Mouse (Mus musculus): Measurements from ENCODE around the gene Gm10563. TPM values are rescaled to one million over a fixed set of nuclear protein-coding genes. Genes with fewer than 3 reads are reported as not detected.

The Gm10563 gene
- polyA plus RNA-seq, 1 experiment from 2014 or later = not detected

DNA sequence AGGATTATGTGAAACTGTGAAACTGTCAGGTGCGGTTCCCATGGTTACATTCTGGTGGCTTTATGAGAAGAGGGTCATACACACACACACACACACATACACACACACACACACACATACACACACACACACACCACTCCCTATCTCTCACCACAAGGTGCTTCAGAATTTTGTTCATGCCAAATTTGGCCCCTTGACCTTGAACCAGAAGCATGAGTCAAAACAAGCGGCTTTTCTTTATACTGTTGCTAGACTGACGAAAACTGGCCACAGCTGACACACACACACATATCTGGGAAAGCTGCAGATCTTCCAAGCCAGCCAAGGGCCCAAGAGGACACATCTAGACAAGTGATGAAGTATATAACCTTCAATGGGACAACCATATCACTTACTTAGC, 49.4 kb downstream of the Gm10563 start:
- H3K4me2 ChIP-seq = no peak overlapping the region
- no peak for DNase-seq
- no peak overlapping the region for H3K9ac ChIP-seq
- ATAC-seq (ENCODE audit: low read depth) = no peak
- no peak overlapping the region for H3K4me3 ChIP-seq (replicated peaks)
- H3K27ac ChIP-seq = 0 out of 2 replicates have a peak overlapping the region, but pooled peaks have one; percentile 14
- no peaks in the 10 kb centered on the region for H3K27me3 ChIP-seq
- H3K9me3 ChIP-seq (replicated peaks) = no peaks in the 10 kb centered on the region
- H3K4me1 ChIP-seq (replicated peaks) = peaks cover 46% of the 10 kb centered on the region
- peaks cover 5% of the 10 kb centered on the region; the same call in 1 of the 2 replicates for H3K36me3 ChIP-seq
- 67% methylated on average over 3 of the region's 3 CpGs for WGBS (ENCODE audit: insufficient replicate concordance)

DNA sequence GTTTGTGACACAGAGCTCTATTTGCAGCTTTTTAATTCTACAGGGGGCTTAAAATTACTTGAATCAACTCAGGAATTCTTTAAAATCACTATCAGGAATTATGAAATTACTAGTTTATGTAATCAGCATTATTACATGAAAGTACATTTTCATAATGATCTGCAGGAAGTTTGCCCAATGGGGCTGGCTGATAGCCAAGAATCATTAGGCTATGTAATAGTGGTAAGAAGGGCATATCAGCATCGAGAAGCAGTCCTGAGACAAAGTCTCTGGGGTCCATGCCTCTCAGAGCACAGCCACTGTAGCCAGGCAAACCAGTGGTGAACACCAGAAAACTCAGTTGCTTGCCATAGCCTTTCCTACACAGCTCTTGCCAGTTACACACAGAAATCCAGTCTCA, 51.4 kb downstream of the Gm10563 start:
- Histone ChIP-seq H3K27ac (no peak overlapping the region), H3K27me3 (no peaks in the 10 kb centered on the region), H3K4me2 (no peak overlapping the region), H3K9me3 (replicated peaks) (no peaks in the 10 kb centered on the region), H3K9ac (no peak overlapping the region), H3K4me3 (replicated peaks) (no peak overlapping the region), H3K36me3 (peaks cover 24% of the 10 kb centered on the region), H3K4me1 (replicated peaks) (peaks cover 30% of the 10 kb centered on the region)
- no peak for DNase-seq
- 41% methylated on average over 1 of the region's 1 CpGs for WGBS (ENCODE audit: insufficient replicate concordance)
- ATAC-seq (ENCODE audit: low read depth) = no peak

DNA sequence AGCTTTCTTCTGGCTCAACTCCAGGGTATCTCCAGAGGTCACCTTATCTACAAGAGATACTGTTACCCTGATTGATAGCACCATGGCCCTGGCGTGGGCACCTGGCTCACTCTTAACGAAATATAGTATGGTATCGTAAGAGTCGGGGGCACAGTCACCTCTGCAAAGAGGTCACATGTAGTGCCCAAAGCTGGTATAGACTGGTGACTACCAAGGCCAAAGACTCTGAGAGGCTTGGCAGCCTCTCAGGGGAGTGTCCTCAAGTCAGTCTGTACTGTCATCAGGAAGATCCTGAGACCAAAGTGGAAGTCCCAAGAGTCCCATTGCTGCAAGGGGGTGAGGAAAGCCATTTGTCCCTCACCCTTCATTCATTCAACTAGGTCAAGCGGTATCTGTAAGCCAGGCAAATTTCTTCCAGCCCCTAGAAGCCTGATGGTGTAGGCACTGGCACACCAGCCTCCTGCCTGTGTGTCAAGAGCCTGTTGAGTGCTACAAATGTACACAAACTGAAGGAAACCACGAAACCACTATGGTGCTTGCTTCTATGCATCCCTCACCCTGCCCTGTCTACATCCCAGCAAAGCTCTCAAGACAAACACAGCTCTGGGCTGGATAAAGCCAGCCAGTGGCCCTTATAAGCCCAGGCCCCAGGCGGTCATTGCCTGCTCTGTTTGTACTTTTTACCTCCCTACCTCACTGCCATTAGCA, 54.0 kb downstream of the Gm10563 start:
- H3K9me3 ChIP-seq (replicated peaks) = no peaks in the 10 kb centered on the region
- H3K36me3 ChIP-seq = peaks cover 49% of the 10 kb centered on the region
- no peak overlapping the region for H3K27ac ChIP-seq
- peaks cover 7% of the 10 kb centered on the region for H3K4me1 ChIP-seq (replicated peaks)
- ATAC-seq (ENCODE audit: low read depth) (0 out of 2 replicates have a peak, but pooled peaks have one; percentile 19), DNase-seq (no peak)
- H3K9ac ChIP-seq = no peak overlapping the region
- WGBS (ENCODE audit: insufficient replicate concordance) = 54% methylated on average over 7 of the region's 7 CpGs
- no peak overlapping the region for H3K4me3 ChIP-seq (replicated peaks)
- no peak overlapping the region for H3K4me2 ChIP-seq
- no peaks in the 10 kb centered on the region for H3K27me3 ChIP-seq

DNA sequence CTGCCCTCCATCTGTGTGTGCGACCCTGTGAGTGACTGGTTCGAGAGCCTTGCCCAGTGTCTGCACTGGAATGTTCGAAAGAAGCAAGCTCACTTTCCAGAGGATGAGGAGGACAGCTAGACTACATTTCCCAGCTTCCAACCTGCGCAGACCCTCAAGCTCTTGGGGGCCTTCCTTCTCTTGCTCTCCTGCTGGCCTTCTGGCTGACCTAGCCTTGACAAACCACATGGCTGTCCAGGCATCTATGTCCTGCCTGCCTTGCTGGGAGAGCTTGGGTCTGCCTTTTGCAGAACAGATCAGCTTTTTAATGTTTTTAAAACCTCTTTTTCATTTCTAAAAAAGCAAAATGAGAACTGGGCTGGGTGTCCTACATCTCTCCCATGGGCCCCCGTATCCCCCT, 55.9 kb downstream of the Gm10563 start:
- Histone ChIP-seq H3K27me3 (no peaks in the 10 kb centered on the region), H3K9me3 (replicated peaks) (no peaks in the 10 kb centered on the region), H3K27ac (no peak overlapping the region), H3K9ac (no peak overlapping the region), H3K36me3 (peaks cover 67% of the 10 kb centered on the region), H3K4me1 (replicated peaks) (no peaks in the 10 kb centered on the region), H3K4me3 (replicated peaks) (no peak overlapping the region), H3K4me2 (no peak overlapping the region)
- no peak for ATAC-seq (ENCODE audit: low read depth)
- no peak for DNase-seq
- 85% methylated on average over 5 of the region's 5 CpGs for WGBS (ENCODE audit: insufficient replicate concordance)

DNA sequence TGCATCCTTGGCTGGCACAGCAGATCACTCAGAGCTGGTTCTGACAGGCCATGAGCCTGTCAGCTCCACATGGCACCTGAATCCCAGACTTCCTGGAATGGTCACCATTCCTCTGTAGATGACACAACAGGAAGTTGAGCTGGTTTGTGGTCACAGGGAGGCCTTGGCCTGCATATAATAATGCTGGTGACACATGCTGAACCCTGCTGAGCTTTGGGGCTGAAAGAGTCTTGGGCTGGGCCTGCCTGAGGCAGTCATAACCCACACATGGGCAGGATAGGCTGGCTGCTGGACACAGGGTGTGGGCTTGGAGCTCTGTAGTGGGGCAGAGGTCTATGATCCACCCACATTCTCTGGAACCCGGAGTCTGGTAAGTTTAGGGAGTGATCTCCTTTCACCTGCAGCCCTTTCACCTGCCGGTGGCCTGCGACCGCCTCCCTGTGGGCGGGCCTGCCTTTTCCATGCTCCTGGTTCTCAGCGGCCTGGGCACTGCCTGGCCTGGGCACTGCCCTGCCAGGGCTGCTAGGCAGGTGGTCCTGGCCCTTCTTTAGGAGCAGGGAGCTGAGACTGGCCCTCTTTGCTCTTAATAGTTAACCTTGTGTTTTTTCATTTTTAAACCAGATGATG, 62.8 kb downstream of the Gm10563 start:
- peaks cover 15% of the 10 kb centered on the region for H3K4me1 ChIP-seq (replicated peaks)
- 74% methylated on average over 6 of the region's 6 CpGs for WGBS (ENCODE audit: insufficient replicate concordance)
- H3K4me3 ChIP-seq (replicated peaks) = no peak overlapping the region
- no peak overlapping the region for H3K4me2 ChIP-seq
- no peaks in the 10 kb centered on the region for H3K9me3 ChIP-seq (replicated peaks)
- H3K27me3 ChIP-seq = no peaks in the 10 kb centered on the region
- peaks cover 75% of the 10 kb centered on the region for H3K36me3 ChIP-seq
- 0 out of 2 replicates have a peak, but pooled peaks have one; percentile 15 for ATAC-seq (ENCODE audit: low read depth)
- H3K9ac ChIP-seq = no peak overlapping the region
- H3K27ac ChIP-seq = no peak overlapping the region
- DNase-seq = no peak

DNA sequence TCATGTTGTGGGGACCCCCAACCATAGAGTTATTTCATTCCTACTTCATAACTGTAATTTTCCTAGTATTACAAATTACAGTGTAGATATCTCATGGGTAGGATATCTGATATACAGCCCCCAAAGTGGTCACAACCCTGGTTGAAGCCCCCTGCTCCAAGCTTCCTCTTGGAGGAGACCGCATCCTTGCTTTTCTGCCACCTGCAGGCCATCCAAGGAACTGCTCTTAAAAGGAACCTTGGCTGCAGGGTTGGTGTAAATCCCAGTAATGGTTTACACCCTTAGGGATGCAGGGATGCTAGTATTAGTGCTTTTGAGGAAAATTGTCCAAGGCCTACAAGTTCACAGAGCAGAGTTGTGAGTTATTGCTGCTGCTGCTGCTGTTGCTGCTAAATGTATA, 64.8 kb downstream of the Gm10563 start:
- H3K4me1 ChIP-seq (replicated peaks) = peaks cover 17% of the 10 kb centered on the region
- no peak overlapping the region for H3K4me2 ChIP-seq
- no peaks in the 10 kb centered on the region for H3K27me3 ChIP-seq
- no peak overlapping the region for H3K4me3 ChIP-seq (replicated peaks)
- peaks cover 70% of the 10 kb centered on the region for H3K36me3 ChIP-seq
- H3K9me3 ChIP-seq (replicated peaks) = no peaks in the 10 kb centered on the region
- WGBS (ENCODE audit: insufficient replicate concordance) = 55% methylated on average over 1 of the region's 1 CpGs
- no peak overlapping the region for H3K27ac ChIP-seq
- ATAC-seq (ENCODE audit: low read depth) (no peak), DNase-seq (no peak)
- H3K9ac ChIP-seq = no peak overlapping the region

DNA sequence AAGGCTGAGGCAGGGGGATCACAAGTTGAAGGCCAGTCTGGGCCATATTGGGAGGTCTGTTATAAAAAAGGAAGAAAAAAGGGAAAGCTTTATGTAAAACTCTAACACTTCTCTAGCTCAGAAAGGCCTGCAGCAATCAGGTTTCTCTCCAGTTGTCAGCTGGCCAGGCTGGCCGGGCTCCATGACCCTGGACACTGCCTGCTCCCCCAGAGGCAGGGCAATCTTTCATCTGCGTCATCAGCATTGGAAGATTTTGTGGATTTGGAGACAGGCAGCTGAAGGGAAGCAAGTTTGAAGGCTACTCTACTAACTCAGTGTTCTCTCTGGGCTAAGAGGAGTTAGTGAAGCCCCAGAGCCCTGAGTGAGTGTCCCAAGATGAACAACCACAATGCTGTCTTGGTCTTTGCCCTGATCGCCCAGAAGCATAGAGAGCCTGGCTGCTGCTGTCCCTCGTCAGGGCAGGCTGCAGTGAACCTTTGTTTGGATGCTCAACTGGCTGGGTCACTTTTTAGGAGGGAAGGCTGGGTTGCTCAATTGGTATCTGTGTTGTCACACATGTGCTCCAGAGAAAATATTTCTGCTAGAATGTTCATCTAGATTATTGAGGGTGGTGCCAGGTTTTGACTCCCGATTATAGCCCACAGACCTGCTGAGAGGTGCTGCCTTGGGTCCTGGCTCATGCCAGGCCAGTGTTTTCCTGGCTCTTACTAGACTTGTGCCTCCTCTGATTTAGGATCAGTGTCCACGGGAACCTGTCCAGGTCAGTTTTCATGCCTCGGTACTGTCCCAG, 66.7 kb downstream of the Gm10563 start:
- H3K27ac ChIP-seq = 0 out of 2 replicates have a peak overlapping the region, but pooled peaks have one; percentile 27

DNA sequence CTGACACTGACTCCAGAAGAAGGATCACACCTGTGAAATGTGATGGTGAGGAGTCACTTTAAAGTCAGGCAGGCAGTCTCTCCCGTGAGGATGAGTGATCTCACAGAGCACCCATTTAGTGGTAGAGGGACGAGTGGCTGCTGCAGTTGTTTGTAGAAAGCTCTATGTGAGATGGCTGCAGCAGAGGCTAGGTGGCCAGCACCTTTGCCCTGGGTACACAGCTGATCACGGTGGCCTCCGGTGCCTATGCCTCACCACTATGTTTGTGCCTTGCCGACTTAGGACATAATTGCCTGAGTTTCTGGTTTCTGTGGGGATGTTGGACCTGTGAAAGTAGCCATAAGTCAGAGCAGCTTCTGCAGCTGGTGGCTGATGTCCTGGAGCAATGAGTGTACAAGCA, 67.5 kb downstream of the Gm10563 start:
- no peak overlapping the region for H3K4me3 ChIP-seq (replicated peaks)
- no peak overlapping the region for H3K4me2 ChIP-seq
- ATAC-seq (ENCODE audit: low read depth) = no peak
- no peak for DNase-seq
- no peak overlapping the region for H3K9ac ChIP-seq
- H3K27ac ChIP-seq = 0 out of 2 replicates have a peak overlapping the region, but pooled peaks have one; percentile 7
- H3K9me3 ChIP-seq (replicated peaks) = no peaks in the 10 kb centered on the region
- no peaks in the 10 kb centered on the region for H3K27me3 ChIP-seq
- H3K36me3 ChIP-seq = peaks cover 47% of the 10 kb centered on the region
- WGBS (ENCODE audit: insufficient replicate concordance) = 68% methylated on average over 5 of the region's 5 CpGs
- peaks cover 38% of the 10 kb centered on the region for H3K4me1 ChIP-seq (replicated peaks)

More for the DNA sequence above, 66.7 kb downstream of the Gm10563 start:
- no peak for DNase-seq
- Histone ChIP-seq H3K9ac (no peak overlapping the region), H3K4me1 (replicated peaks) (peaks cover 32% of the 10 kb centered on the region), H3K9me3 (replicated peaks) (no peaks in the 10 kb centered on the region), H3K4me2 (no peak overlapping the region), H3K27me3 (no peaks in the 10 kb centered on the region), H3K36me3 (peaks cover 51% of the 10 kb centered on the region), H3K4me3 (replicated peaks) (no peak overlapping the region)
- 72% methylated on average over 7 of the region's 7 CpGs for WGBS (ENCODE audit: insufficient replicate concordance)
- ATAC-seq (ENCODE audit: low read depth) = no peak

DNA sequence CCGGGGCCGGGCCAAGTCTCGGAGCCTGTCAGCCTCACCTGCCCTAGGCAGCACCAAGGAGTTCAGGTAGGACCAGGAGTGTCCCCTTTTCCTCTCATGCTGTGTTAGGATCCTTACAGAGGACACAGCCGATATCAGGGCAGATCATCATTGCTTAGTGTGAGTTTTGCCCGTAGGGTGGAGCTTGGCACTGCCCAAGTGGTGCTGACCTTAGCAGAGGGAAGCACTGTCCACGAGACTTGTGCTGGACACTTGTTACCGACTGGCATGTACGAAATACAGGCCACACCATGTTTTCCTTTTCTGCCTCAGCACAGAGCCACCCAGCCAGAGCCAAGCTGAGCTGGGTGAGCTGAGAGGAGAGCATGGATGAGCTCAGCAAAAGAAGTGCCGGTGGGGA, 68.1 kb downstream of the Gm10563 start:
- Histone ChIP-seq H3K4me3 (replicated peaks) (no peak overlapping the region), H3K27me3 (no peaks in the 10 kb centered on the region), H3K9me3 (replicated peaks) (no peaks in the 10 kb centered on the region), H3K27ac (0 out of 2 replicates have a peak overlapping the region, but pooled peaks have one; percentile 7), H3K9ac (no peak overlapping the region), H3K4me1 (replicated peaks) (peaks cover 41% of the 10 kb centered on the region), H3K4me2 (no peak overlapping the region), H3K36me3 (peaks cover 42% of the 10 kb centered on the region)
- WGBS (ENCODE audit: insufficient replicate concordance) = 84% methylated on average over 9 of the region's 9 CpGs
- ATAC-seq (ENCODE audit: low read depth) = no peak
- no peak for DNase-seq

DNA sequence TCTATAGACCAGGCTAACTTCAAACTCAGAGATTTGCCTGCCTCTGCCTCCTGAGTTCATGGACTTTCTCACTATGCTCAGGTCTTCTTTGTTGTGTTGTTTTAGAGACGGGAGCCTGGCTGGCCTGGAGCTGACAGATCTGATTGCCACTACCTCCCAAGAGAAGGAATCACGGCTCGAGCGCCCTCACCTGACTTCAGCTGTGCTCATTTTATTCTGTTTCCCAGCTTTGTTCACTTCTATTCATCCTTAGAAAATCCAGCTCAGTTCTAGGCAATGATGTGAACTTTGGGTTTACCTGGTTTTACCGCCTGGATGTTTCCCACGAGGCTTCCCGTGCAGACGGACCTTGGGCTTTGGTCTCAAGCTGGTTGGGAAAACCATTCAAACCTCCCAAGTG, 69.7 kb downstream of the Gm10563 start:
- ATAC-seq (ENCODE audit: low read depth) (no peak), DNase-seq (no peak)
- Histone ChIP-seq H3K36me3 (peaks cover 37% of the 10 kb centered on the region), H3K9ac (no peak overlapping the region), H3K27ac (no peak overlapping the region), H3K27me3 (no peaks in the 10 kb centered on the region), H3K4me3 (replicated peaks) (no peak overlapping the region), H3K4me2 (no peak overlapping the region), H3K9me3 (replicated peaks) (no peaks in the 10 kb centered on the region), H3K4me1 (replicated peaks) (peaks cover 54% of the 10 kb centered on the region)
- WGBS (ENCODE audit: insufficient replicate concordance) = 81% methylated on average over 8 of the region's 8 CpGs

DNA sequence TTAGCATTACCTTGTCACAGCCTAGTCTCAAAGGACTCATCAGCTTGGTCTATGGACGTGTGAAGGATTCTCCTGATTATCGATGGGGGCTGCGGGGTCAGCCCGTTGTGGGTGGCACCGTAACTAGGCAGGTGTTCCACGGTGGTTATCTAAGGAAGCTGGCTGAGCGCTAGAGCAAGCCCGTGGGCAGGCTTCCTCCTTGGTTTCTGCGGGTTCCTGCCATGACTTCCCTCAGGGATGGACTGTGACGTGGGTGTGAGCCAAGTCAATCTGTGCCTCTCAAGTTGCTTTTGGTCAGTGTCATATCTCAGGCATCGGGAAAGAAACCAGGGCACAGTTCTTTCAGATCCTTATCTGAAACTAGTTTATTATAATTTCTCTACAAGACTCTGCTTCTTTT, 70.3 kb downstream of the Gm10563 start:
- no peak overlapping the region for H3K4me3 ChIP-seq (replicated peaks)
- 26% methylated on average over 11 of the region's 11 CpGs for WGBS (ENCODE audit: insufficient replicate concordance)
- H3K9me3 ChIP-seq (replicated peaks) = no peaks in the 10 kb centered on the region
- no peak overlapping the region for H3K27ac ChIP-seq
- DNase-seq = no peak
- H3K9ac ChIP-seq = no peak overlapping the region
- H3K4me2 ChIP-seq = no peak overlapping the region
- H3K27me3 ChIP-seq = no peaks in the 10 kb centered on the region
- peaks cover 37% of the 10 kb centered on the region for H3K36me3 ChIP-seq
- H3K4me1 ChIP-seq (replicated peaks) = peaks cover 60% of the 10 kb centered on the region
- ATAC-seq (ENCODE audit: low read depth) = no peak
